Mouse (Mus musculus) WW6 (cell line): Measurements from ENCODE around the gene Rcc2.
A peak's percentile ranks its signal among the peaks of the same experiment; 100 is the strongest.

Experiments
- DNase-seq: peaks from one replicate; pipeline ENCODE4 v3.0.0-alpha.2; 2013; ENCODE audit warnings: low read depth, low spot score

Gene Rcc2

DNA sequence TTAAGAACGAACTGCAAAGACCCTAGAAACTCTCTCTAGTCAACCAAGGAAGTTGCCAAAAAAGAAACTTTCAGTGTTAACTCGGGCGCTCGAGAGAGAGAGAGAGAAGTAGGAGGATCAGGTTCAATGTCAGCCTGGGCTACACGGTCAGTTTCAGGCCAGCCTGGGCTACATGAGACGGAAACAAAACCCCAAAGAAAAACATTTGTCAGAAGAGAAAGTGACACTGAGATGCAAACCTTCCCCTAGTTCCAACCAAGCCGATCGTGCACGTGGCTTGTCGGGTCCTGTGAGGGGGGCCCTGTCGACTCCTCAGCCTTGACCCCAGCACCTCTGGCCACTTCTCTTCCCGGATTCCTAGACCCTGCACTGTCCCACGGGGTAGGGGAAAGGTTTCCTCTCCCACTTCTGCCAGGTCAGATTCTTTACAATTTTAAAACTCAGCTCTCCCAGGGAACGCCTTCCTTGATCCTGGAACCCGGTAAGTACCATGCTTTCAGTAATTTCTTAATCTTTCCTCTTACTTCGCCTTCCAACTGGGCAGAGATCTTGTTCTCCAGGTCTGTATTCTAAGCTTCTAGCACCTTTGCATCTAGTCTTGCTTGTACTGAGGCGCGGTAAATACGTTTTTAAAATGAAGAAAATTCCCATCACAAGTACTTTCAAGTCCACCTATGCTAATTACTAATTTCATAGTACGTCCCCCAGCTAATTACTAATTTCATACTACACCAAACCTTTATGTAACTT lies at the start of gene Rcc2:
Rcc2 (plus strand) TSS at position 273 of the 750 bp plus-strand sequence.
- no peak for DNase-seq

GRCm38 (mm10) chr4:140653835-140654583 lies 46.3 kb upstream of the Rcc2 start:
- DNase-seq: no peak

DNA sequence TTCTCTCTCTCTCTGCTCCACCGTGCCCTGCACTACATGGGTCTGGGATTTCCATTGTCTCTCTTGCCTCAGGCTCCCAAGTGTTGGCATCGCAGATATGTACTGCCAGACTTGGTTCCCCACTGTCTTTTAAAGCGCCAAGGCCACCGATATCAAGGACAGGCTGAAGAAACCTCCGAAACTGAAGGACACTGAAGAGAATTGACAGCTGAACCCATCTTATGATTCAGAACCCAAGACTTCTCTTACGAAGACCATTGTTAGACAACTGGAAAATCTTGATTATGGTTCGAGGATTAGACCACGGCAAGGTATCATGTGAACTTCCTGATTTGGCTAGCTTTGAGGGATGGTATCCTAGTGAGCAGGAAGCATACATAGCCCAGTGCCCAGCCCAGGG lies 45.5 kb upstream of the Rcc2 start:
- DNase-seq: no peak

GRCm38 (mm10) chr4:140656529-140656928 lies 43.8 kb upstream of the Rcc2 start:
- DNase-seq: no peak

DNA sequence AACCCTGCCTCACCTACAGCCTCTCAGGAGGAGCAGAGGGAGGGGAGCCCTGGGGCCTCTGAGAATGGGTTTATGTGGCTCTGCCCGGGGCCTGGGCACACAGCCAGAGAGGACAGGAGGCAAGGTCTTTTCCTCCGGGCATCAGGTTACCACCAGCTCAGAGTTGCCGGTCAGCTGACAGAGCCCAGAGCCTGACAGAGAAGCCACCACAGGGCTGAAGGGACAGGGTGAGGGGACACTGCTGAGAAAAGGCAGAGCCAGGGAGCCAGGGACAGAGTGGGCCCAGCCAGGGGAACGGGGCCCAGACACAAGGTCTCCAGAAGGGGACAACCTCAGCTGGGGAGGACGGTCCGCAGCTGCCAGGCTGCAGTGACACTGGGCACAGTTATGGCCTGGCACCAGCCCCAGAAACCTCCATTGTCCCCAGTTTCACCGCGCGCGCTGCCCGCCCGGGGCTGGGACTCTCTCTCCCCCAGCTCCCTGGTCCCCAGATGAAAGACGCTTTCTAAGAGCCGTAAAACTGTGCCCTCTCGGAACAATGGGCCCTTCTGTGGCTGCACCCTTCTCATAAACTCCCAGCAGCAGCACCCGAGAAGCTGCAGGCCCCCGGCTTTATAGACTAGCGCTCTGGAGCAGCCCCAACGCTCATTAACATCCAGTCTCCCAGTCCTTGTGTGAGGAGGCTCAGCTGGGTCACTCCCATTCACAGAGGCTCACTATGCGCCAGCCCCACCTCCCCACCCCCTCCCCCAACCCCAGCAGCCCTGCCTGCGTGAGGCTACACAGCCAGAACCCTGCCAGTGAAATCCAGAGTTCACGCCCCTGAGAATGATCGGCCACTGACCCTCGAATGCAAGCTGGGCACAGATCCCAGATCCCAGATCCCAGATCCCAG lies 42.4 kb upstream of the Rcc2 start:
- DNase-seq: no peak

DNA sequence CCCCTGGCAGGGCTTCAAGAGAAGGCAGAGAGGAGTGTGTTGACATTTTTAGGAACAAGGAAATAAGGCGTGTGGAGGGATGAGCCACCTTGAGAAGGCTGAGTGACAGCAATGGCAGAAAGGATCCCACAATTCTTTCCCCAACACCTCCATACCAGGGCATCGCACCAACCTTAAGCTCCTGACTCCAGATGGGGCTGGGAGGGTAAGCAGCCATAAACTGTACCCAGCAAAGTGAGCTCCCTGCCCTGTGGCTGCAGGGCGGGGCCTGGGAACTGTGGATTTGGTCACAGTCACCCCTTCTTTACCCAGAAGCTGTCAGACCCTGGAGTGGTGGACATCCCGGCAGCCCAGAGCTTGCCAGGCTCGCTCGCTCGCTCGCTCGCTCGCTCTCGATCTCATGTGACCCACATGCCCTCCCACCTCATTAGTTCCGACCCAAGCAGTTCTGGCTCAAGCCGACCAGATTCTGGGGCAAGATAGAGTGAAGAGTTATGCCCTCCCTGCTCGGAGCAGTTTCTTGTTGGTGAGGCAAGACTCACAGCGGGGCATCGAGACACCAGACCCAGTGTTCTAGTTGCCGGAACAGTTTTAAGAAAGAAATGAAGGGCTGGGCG lies 38.8 kb upstream of the Rcc2 start:
- DNase-seq: no peak

- no peak for DNase-seq
These were observed 37.9 kb upstream of the Rcc2 start for GRCm38 (mm10) chr4:140662453-140662852.

- DNase-seq: no peak
These were observed 37.3 kb upstream of the Rcc2 start for GRCm38 (mm10) chr4:140662882-140663585.

GRCm38 (mm10) chr4:140665053-140665452 lies 35.3 kb upstream of the Rcc2 start:
- no peak for DNase-seq

DNA sequence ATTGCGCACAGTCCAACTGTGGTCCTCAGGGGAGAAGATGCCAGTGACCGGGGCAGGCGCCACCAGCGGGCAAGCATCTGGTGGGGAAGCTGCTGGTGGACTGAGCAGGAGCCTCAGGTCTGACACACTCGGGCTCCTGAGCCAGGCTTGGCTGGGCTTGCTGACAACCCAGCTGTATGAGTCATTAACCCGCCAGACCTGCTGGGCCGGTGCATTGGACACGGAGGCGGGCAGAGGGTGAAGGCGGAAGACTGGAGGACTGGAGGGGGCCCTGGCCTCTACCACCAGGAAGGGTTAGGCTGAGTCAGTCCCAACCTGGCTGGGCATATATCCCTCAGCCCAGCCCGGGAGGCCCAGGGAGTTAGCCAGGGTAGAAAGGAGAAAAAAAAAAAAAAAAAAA lies 34.6 kb upstream of the Rcc2 start, which contains the start of gene Arhgef10l:
Arhgef10l (minus strand) TSS at position 253 of the 400 bp plus-strand sequence.
- DNase-seq: no peak

- DNase-seq: no peak
These were observed 32.5 kb upstream of the Rcc2 start for GRCm38 (mm10) chr4:140667802-140668201.

DNA sequence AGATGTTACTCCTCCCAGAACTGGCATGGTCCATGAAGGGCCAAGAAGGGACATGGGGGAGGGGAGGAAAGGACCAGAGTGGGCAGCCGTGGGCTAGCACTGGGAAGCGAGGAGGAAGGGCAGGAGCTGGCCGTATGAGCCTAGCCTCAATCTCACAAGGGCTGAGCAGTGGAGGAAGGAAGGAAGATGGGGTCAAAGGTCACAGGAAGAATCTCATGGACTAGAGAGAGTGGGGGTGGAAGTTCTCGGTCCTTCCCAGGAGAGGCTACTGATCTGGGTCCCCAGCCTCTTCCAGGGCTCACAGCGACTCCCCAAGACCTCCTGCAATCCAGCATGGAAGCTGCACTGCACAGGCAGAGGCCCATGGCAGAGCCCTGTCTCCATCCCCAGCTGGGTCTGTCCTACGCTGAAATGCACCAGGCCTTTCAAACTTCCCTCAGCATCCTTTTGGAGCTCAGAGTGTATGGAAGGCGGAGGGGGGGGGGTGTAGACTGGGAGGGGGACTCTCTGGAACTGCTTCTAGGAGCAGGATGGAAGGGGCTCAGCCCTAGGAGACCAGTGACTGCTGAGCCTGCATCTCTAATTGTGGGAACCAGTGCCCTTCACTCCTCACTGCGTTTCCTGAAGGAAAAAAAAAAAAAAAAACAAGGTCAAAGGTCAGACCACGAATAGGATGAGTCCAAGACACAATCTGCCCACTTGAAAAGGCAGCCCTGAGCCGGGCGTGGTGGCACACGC lies 26.6 kb upstream of the Rcc2 start:
- no peak for DNase-seq

DNA sequence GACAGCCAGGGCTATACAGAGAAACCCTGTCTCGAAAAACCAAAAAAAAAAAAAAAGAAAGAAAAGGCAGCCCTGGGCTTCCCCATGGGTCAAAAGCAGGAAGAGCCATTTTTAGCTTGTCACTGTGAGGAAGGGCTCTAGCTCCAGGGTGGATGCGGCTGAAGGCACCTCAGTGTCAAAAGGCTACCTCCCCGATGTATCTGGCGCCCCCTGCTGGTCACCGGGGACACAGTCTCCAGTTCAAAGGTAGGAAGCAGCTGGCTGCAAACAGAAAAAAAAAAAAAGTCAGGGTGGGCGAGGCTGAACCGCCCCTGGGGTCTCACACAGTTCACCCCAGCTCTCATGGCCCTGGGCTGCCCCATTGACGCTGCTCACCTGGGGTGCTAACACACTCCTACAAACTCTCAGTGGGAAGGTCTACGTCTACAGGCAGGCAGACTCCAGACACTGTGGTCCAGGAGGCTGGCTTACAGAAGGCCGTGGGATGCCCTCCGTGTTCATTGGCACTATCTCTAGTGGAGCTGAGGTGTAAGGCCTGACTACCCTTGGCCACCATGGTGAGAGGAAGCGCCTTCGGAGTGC lies 25.9 kb upstream of the Rcc2 start:
- DNase-seq: peak; percentile 71

DNA sequence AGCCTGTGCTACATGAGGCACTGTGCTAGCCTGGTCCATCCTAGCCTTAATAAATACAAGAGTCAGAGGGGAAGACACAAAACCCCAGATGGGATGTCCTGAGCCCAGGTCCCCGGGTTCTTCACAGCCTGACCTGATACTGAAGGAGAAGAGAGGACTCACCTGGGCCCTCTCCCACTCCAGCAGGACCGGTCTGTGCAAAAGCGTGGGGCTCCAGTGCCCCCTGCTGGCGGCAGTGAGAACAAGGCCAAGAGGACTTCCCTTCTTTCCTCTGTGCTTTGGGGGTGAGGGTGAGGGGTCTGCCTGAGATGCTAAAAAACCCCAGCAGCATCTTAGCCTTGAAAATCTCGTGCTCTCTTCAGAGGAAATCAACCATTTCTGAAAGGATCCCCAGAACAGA lies 21.3 kb upstream of the Rcc2 start:
- DNase-seq: no peak

DNA sequence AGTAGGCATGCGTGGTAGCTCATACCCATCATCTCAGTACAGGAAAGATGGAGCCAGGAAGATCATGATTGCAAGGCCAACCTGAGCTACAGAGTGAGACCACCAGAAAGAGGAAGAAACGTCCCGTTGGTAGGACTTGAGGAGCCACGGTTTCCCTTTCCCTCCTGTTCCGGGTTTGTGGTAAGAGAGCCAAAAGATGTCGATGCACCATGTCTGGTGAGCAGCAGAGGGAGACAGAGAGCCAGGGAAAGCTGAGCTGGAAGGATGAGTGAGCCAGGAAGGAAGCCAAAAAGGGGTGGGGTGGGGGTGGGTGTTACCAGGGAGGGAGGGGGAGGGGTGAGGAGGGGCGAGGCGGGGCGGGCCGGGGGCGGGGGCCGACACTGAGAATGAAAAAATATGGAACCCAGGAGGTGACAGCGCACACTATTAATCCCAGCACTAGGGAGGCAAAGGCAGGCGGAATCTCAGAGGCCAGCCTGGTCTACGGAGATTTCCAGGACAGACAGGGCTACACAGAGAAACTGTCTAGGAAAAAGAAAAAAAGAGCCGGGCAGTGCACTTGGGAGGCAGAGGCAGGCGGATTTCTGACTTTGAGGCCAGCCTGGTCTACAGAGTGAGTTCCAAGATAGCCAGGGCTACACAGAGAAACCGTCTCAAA lies 20.5 kb upstream of the Rcc2 start:
- no peak for DNase-seq

GRCm38 (mm10) chr4:140680731-140681397 lies 19.5 kb upstream of the Rcc2 start:
- no peak for DNase-seq

GRCm38 (mm10) chr4:140683608-140684007 lies 16.7 kb upstream of the Rcc2 start:
- DNase-seq: no peak

DNA sequence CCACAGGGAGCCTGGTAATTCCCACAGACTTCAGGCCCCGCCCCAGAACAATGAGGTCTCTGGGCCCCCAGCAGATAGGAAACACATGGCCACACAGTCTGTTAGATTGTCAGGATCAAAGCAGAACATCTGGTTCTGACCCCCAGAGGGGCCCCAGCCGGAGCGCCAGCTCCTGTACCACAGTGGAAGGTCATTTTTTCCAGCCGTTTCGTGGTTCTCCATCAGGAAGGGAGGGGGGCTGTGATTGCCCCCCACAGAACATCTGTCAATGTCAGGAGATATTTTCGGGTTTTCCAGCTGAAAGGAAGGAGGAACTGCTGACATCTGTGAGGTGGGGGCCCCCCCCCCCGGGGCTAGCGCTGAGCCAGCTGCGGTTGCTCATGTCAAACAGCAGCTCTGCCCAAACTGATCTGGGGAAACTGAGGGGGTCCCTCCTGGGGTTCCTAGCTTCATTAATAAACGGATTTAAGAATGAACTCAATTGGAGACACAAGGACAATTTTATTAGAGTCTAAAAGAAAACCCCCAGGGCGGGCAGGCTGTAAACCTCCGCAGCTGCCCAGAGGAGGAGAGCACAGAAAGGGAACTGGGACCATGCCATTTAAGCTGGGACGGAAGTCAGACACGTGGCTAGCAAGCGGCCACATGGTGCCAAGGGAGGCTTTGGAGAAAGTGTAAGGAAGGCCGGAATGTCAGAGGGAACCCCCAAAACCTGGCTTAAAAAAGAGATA lies 16.0 kb upstream of the Rcc2 start:
- DNase-seq: no peak
